Mouse (Mus musculus): ENCODE measurements around the gene Ddah2.

The Ddah2 gene

GRCm38 (mm10) chr17:35077786-35078233 is 19.0 kb downstream of the Ddah2 start, which contains the start of gene Ly6g6d:
Gene Ly6g6d, minus strand, starts transcription at chr17:35078065.
- no peak for DNase-seq (ENCODE audit: low spot score)

DNA sequence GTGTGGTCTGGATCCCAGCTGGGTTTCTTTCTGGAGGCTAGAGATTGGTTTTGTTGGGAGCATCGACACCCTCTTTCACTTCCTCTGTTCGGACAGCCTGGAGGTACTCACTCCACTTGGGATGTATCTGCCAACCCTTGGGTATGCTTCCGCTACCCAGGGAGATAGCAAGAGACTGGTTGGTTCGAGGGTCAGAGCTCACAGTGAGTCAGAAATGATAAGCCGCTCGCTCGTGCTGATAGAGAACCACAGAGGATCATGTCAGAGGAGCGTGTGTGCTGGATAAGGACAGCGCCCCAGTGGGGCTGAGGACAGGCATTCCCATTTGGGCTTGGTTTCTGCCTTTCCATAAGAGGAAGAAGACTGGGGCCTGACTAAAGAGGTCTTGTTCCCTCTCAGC is 20.9 kb downstream of the Ddah2 start:
- no peak for DNase-seq (ENCODE audit: low spot score)

DNA sequence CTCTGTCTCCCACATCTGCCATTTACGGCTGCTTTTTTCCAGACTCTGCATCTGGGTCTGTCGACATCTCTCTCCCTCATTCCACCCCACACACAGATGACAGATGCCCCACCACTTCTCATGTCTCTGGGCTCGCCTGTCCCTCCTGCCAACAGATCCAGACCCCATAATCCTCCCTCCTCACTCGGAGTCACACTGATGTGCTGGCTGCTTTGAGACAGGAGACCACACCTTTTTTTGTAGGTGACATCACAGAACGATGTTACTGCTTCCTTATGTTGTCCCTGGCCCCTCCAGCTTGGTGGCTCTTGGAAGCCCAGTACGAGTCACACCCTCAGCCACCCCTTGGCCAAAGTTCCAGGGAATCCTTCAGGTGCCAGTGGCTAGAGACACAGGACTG is 21.4 kb downstream of the Ddah2 start:
- DNase-seq (ENCODE audit: low spot score), result no peak

DNA sequence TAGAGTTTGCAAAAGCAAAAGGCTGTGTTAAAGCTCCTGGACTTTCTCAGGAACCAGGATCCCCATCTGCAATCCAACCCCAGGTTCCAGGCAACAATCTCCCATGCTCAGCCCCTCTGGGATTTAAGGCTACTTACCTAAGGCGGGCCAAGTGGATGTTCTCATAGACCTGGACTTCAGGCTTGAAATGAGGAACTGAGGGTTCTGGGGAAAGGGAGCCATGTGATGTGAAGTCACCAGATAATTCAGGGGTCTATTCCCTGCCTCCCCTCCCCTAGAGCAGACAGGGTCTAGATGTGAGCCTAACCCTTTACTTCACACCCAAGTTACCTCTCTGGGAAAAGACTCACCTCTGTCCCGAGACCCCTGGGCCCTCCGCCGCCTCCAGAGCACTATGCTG is 21.9 kb downstream of the Ddah2 start:
- no peak for DNase-seq (ENCODE audit: low spot score)

DNA sequence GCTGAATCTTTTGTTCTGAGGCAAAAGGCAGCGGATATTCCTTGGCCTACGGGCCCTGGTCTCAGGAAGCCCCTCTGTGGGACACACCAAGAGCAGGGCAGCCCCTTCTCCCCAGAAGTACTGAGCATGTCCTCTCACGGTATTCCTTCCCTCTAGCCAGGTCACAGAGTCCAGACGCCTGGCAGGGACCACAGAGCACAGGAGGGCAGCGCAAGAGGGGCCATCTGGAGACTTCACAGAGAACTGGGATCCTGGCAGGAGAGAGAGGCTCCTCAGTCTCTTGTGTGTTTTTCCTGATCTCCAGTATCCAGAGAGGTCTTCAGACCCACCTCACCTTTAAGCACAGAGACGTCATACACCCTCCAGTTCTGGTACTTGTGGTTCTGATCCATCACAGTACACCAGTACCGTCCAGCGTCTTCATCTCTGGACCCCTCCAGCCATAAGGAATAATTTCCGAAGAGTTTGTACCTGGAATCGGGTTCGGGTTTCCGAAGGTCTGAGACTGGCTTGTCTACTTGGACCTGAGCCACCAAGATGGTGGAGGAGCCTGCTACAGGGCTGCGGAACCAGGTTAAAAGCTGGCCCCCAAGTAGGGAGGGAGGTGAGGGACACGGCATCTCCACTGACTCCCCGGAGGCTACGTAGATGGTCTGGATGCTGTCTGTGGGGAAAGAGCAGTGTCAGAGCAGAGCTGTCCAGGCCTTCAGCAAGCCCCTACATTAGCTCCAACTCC is 24.2 kb downstream of the Ddah2 start:
- DNase-seq (ENCODE audit: low spot score), result no peak

DNA sequence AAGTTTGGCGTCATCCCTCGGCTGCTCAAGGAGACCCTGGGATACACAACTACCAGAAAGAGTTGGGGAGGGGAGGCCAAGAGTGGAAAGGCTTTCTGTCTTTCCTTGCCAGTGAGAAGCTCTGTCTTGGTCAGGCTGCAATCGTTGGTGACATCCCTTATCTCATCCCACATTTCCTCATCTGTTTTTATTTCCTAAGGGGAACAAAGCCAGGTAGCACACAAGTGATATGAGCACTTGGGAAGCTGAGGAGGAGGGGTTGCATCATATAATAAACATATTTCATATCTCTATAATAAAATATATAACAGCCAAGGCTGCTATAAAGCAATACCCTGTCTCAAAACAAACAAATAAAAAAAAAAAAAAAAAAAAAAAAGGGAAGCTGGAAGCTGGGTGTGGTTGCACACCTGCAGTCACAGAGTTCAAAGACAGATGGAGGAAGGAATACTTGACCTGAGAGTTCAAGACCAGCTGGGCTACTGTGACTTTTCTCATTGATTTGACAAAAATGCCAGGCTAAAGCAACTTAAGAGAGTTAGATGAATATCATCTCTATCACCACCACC is 25.2 kb downstream of the Ddah2 start:
- DNase-seq (ENCODE audit: low spot score), result no peak

- no peak for DNase-seq (ENCODE audit: low spot score)
These were observed 26.5 kb downstream of the Ddah2 start, which contains the start of gene Ly6g6f for GRCm38 (mm10) chr17:35085208-35085865. Gene Ly6g6f, minus strand, starts transcription at chr17:35085610.

GRCm38 (mm10) chr17:35088151-35088550 is 29.3 kb downstream of the Ddah2 start:
- DNase-seq (ENCODE audit: low spot score), result no peak

DNA sequence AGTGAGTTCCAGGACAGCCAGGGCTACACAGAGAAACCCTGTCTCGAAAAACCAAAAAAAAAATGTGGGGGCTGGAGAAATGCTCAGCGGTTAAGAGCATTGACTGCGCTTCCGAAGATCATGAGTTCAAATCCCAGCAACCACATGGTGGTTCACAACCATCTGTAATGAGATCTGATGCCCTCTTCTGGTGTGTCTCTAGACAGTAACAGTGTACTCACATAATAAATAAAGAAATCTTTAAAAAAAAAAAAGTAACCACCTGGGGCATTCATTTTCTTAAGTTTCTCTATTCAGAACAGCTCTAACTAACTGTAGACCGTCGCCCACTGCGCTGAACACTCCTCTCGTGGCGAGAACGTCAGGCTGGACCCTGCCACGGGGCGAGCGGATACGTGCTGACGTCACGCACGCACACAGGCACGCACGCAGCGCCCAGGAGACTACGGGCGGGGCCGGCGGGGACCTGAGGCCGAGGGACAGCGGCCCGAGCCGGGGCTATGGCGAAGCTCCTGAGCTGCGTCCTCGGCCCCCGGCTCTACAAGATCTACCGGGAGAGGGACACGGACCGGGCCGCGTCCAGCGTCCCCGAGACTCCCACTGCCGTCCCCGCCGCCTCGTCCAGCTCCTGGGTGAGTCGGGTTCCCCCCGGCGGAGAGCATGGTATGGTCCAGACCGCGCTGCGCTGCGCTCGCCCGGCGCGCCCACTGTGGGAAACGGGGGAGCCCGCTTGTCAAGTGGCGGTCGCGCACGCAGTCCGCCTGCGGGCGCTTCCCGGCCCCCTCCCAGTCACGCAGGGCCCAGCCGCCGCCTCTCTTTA is 30.2 kb downstream of the Ddah2 start, which contains the start of gene Abhd16a:
TSS of gene Abhd16a (plus strand) at position 439 of the 820 bp plus-strand sequence.
- DNase-seq (ENCODE audit: low spot score), result peak; percentile 91

GRCm38 (mm10) chr17:35090166-35090932 is 31.5 kb downstream of the Ddah2 start:
- DNase-seq (ENCODE audit: low spot score), result no peak

DNA sequence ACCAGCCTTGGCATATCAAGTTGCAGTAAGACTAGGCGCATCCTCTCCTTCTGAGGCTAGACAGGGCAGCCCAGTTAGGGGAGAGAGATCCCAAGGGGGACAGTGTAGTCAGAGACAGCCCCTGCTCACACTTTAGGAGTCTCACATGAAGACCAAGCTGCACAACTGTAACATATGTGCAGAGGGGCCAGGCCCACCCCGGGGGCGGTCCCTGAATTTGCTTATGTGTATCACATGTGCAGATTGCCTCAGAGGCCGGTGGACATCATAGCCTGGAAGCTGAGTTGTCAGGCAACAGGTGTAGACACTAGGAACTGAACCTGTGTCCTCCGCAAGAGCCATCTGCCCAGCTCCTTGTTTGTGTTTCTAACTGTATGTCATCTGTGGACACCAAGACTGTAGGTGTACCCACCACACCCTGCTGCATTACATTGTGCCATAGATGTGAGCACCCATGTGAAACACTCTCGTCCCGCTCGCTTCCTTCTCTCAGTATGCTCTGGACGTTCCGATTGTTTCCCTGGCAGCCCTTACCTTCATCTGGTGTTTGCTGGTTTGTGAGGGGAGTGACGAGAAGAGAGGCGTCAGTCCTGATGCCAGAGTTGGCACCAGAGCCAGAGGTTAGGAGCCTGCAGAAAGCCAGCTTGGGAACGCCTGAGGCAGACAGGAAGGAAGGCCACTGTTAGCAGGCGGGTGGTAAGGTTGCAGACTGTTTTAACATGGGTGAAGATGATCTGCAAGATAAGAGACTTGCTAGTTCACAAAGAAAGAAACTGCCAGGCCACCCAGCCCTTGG is 33.8 kb downstream of the Ddah2 start:
- no peak for DNase-seq (ENCODE audit: low spot score)

- no peak for DNase-seq (ENCODE audit: low spot score)
These were observed 35.9 kb downstream of the Ddah2 start for GRCm38 (mm10) chr17:35094475-35095365.

GRCm38 (mm10) chr17:35096597-35096996 is 37.8 kb downstream of the Ddah2 start:
- no peak for DNase-seq (ENCODE audit: low spot score)

GRCm38 (mm10) chr17:35097164-35097655 is 38.4 kb downstream of the Ddah2 start:
- DNase-seq (ENCODE audit: low spot score), result no peak

GRCm38 (mm10) chr17:35100196-35100765 is 41.4 kb downstream of the Ddah2 start:
- peak; percentile 88 for DNase-seq (ENCODE audit: low spot score)

- DNase-seq (ENCODE audit: low spot score), result no peak
These were observed 42.3 kb downstream of the Ddah2 start for GRCm38 (mm10) chr17:35101161-35101560.

- no peak for DNase-seq (ENCODE audit: low spot score)
These were observed 43.5 kb downstream of the Ddah2 start for GRCm38 (mm10) chr17:35102299-35102698.

- DNase-seq (ENCODE audit: low spot score), result peak; percentile 88
These were observed 44.4 kb downstream of the Ddah2 start for GRCm38 (mm10) chr17:35103221-35103690.

- peak; percentile 58 for DNase-seq (ENCODE audit: low spot score)
These were observed 45.2 kb downstream of the Ddah2 start for GRCm38 (mm10) chr17:35104079-35104478.
